Mouse (Mus musculus) forebrain, postnatal 0 days (tissue): ENCODE data around the gene Zfp3. TPM values are rescaled to one million over a fixed set of nuclear protein-coding genes. Genes with fewer than 3 reads are reported as not detected.

Source experiments
- ATAC-seq: fragments of 200-750 bp; cut with Nextera tagmentation; 2 replicates; pipeline ENCODE4 v1.8.0; 2017; ENCODE audit warnings: mild to moderate bottlenecking, moderate library complexity
- DNase-seq: peaks from one replicate; pipeline ENCODE4 v3.0.0-alpha.2; 2015
- H3K27ac ChIP-seq: fragments of 300-500 bp; sonication (generic); 2 replicates; pipeline ENCODE4 v1.5.1; 2014; ENCODE audit warnings: low read depth, mild to moderate bottlenecking, antibody characterized with exemption, low read length, moderate library complexity, mixed read lengths
- H3K27me3 ChIP-seq: fragments of 300-500 bp; sonication (generic); 2 replicates; pipeline ENCODE4 v1.6.1; 2014; ENCODE audit warnings: mild to moderate bottlenecking, low read length, mixed read lengths; ENCODE audit not compliant: insufficient read depth
- H3K36me3 ChIP-seq: fragments of 300-500 bp; sonication (generic); 2 replicates; pipeline ENCODE4 v1.6.1; 2014; ENCODE audit warnings: mild to moderate bottlenecking, moderate library complexity; ENCODE audit not compliant: insufficient read depth
- H3K4me1 ChIP-seq: fragments of 300-500 bp; sonication (generic); 2 replicates; pipeline ENCODE4 v1.6.1; 2014; ENCODE audit warnings: antibody characterized with exemption; ENCODE audit not compliant: insufficient read depth
- H3K4me2 ChIP-seq: fragments of 300-500 bp; sonication (generic); 2 replicates; pipeline ENCODE4 v1.6.1; 2014; ENCODE audit warnings: low read depth, mild to moderate bottlenecking, moderate library complexity
- H3K4me3 ChIP-seq: fragments of 300-500 bp; sonication (generic); 2 replicates; pipeline ENCODE4 v1.5.1; 2014; ENCODE audit warnings: low read depth, low read length, mixed read lengths
- H3K9ac ChIP-seq: fragments of 300-500 bp; sonication (generic); 2 replicates; pipeline ENCODE4 v1.6.1; 2014; ENCODE audit warnings: mild to moderate bottlenecking
- H3K9me3 ChIP-seq: fragments of 300-500 bp; sonication (generic); 2 replicates; pipeline ENCODE4 v1.6.1; 2016; ENCODE audit warnings: low read length
- CTCF ChIP-seq: sonication (generic); IDR thresholded peaks from 2 replicates; pipeline ENCODE4 v1.5.1; 2016; ENCODE audit warnings: antibody characterized with exemption, control low read depth, low read depth
- WGBS: fragments of 180-500 bp; shearing (Covaris S2); extraction: QIAGEN DNeasy Blood & Tissue Kit; methylation state at CpG from one replicate; pipeline ENCODE4 v1.1.7; 2014; 5-methylcytosine and 5-hydroxymethylcytosine counted together
- polyA plus RNA-seq: library from polyadenylated mRNA; unstranded; fragments of >200 nt; fragmentation: Nextera tagmentation; extraction: Ambion mirVana; gene quantifications from 2 replicates; pipeline ENCODE4 v1.2.1, GENCODE M21; 2015
- total RNA-seq: library from RNA; depleted of rRNA; stranded (reverse); fragments of >200 nt; gene quantifications from 2 replicates; pipeline ENCODE4 v1.2.3, GENCODE M21; 2014

Zfp3 gene
- total and polyA plus RNA-seq, 2 experiments from 2014 or later, result 13.4 to 15.1 TPM

GRCm38 (mm10) chr11:70805641-70806175, 41.7 kb downstream of the Zfp3 start:
- Histone ChIP-seq H3K4me1 (no peaks in the 10 kb centered on the region), H3K4me3 (no peak overlapping the region), H3K36me3 (no peaks in the 10 kb centered on the region), H3K4me2 (no peak overlapping the region), H3K27me3 (no peaks in the 10 kb centered on the region), H3K9me3 (no peaks in the 10 kb centered on the region), H3K27ac (no peak overlapping the region), H3K9ac (no peak overlapping the region)
- DNase-seq, result no peak
- ATAC-seq, result no peak
- WGBS, result 84% methylated on average over 8 of the region's 8 CpGs
- TF ChIP-seq CTCF, result no peak

GRCm38 (mm10) chr11:70806697-70807096, 42.7 kb downstream of the Zfp3 start:
- no peak overlapping the region for H3K4me3 ChIP-seq
- H3K27ac ChIP-seq, result no peak overlapping the region
- WGBS, result 88% methylated on average over 4 of the region's 4 CpGs
- no peak overlapping the region for H3K9ac ChIP-seq
- H3K4me1 ChIP-seq, result no peaks in the 10 kb centered on the region
- no peak for ATAC-seq
- no peaks in the 10 kb centered on the region for H3K27me3 ChIP-seq
- H3K9me3 ChIP-seq, result no peaks in the 10 kb centered on the region
- no peak for DNase-seq
- H3K36me3 ChIP-seq, result no peaks in the 10 kb centered on the region
- TF ChIP-seq CTCF, result no peak
- H3K4me2 ChIP-seq, result no peak overlapping the region

- H3K27me3 ChIP-seq, result no peaks in the 10 kb centered on the region
- no peaks in the 10 kb centered on the region for H3K4me1 ChIP-seq
- no peaks in the 10 kb centered on the region for H3K36me3 ChIP-seq
- TF ChIP-seq CTCF, result no peak
- no peak for DNase-seq
- no peak for ATAC-seq
- WGBS, result 88% methylated on average over 4 of the region's 4 CpGs
- H3K4me2 ChIP-seq, result no peak overlapping the region
- no peak overlapping the region for H3K9ac ChIP-seq
- H3K27ac ChIP-seq, result no peak overlapping the region
- H3K9me3 ChIP-seq, result no peaks in the 10 kb centered on the region
- no peak overlapping the region for H3K4me3 ChIP-seq
Measured at GRCm38 (mm10) chr11:70807630-70808029, 43.6 kb downstream of the Zfp3 start.

- Histone ChIP-seq H3K36me3 (no peaks in the 10 kb centered on the region), H3K9ac (no peak overlapping the region), H3K27ac (no peak overlapping the region), H3K9me3 (no peaks in the 10 kb centered on the region), H3K27me3 (no peaks in the 10 kb centered on the region), H3K4me3 (no peak overlapping the region), H3K4me1 (no peaks in the 10 kb centered on the region), H3K4me2 (no peak overlapping the region)
- DNase-seq (no peak), ATAC-seq (no peak)
- no peak for TF ChIP-seq CTCF
- 79% methylated on average over 3 of the region's 3 CpGs for WGBS
Measured at GRCm38 (mm10) chr11:70808101-70808500, 44.1 kb downstream of the Zfp3 start.

- ATAC-seq (no peak), DNase-seq (no peak)
- TF ChIP-seq CTCF, result no peak
- 33% methylated on average over 1 of the region's 1 CpGs for WGBS
- no peaks in the 10 kb centered on the region for H3K36me3 ChIP-seq
- H3K4me2 ChIP-seq, result no peak overlapping the region
- H3K27me3 ChIP-seq, result no peaks in the 10 kb centered on the region
- H3K9me3 ChIP-seq, result no peaks in the 10 kb centered on the region
- H3K4me3 ChIP-seq, result no peak overlapping the region
- H3K27ac ChIP-seq, result no peak overlapping the region
- H3K4me1 ChIP-seq, result no peaks in the 10 kb centered on the region
- no peak overlapping the region for H3K9ac ChIP-seq
Measured at GRCm38 (mm10) chr11:70809011-70809410, 45.0 kb downstream of the Zfp3 start.

- DNase-seq (no peak), ATAC-seq (no peak)
- Histone ChIP-seq H3K9me3 (no peaks in the 10 kb centered on the region), H3K36me3 (no peaks in the 10 kb centered on the region), H3K4me3 (no peak overlapping the region), H3K9ac (no peak overlapping the region), H3K4me2 (no peak overlapping the region), H3K27me3 (no peaks in the 10 kb centered on the region), H3K27ac (no peak overlapping the region), H3K4me1 (no peaks in the 10 kb centered on the region)
- WGBS, result 75% methylated on average over 5 of the region's 5 CpGs
- no peak for TF ChIP-seq CTCF
Measured at GRCm38 (mm10) chr11:70811041-70811440, 47.0 kb downstream of the Zfp3 start.

GRCm38 (mm10) chr11:70811471-70812240, 47.6 kb downstream of the Zfp3 start:
- 53% methylated on average over 13 of the region's 13 CpGs for WGBS
- Histone ChIP-seq H3K9ac (no peak overlapping the region), H3K4me3 (no peak overlapping the region), H3K4me1 (no peaks in the 10 kb centered on the region), H3K4me2 (no peak overlapping the region), H3K27me3 (no peaks in the 10 kb centered on the region), H3K27ac (no peak overlapping the region), H3K9me3 (no peaks in the 10 kb centered on the region), H3K36me3 (no peaks in the 10 kb centered on the region)
- TF ChIP-seq CTCF, result no peak
- DNase-seq (no peak), ATAC-seq (no peak)
